Mouse (Mus musculus): ENCODE measurements around the gene Itga2b.
A peak's percentile ranks its signal among the peaks of the same experiment; 100 is the strongest.

The Itga2b gene

DNA sequence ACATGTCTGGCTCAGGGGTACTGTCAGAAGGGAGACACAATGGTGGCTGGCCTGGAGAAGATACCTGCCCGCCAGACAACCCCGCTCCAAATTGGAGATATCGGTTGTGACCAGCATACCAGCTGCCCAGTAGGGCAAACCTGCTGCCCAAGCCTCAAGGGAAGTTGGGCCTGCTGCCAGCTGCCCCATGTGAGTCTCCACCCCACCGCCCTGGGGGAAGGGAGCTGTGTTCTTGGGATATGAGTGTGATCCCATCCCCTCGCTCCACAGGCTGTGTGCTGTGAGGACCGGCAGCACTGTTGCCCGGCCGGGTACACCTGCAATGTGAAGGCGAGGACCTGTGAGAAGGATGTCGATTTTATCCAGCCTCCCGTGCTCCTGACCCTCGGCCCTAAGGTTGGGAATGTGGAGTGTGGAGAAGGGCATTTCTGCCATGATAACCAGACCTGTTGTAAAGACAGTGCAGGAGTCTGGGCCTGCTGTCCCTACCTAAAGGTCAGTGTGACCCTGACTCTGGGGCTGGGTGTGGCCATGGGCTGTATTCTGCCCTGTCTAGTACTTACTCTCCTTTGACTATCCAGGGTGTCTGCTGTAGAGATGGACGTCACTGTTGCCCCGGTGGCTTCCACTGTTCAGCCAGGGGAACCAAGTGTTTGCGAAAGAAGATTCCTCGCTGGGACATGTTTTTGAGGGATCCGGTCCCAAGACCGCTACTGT lies 34.0 kb downstream of the Itga2b start:
- DNase-seq = no peak

- no peak for DNase-seq
These were observed 34.9 kb downstream of the Itga2b start for GRCm38 (mm10) chr11:102434816-102435705.

DNA sequence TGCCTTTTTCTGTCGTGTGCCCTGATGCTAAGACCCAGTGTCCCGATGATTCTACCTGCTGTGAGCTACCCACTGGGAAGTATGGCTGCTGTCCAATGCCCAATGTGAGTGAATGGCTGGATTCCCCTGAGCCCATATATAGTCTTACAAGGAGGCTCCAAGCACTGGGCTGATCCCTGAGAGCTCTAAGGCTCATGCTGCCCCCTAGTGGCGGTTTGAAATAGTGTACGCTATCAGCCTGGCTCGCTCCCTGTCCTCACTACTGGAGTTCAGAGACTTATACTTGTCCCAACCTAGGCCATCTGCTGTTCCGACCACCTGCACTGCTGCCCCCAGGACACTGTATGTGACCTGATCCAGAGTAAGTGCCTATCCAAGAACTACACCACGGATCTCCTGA lies 35.5 kb downstream of the Itga2b start:
- DNase-seq = peak; percentile 70 to 78

DNA sequence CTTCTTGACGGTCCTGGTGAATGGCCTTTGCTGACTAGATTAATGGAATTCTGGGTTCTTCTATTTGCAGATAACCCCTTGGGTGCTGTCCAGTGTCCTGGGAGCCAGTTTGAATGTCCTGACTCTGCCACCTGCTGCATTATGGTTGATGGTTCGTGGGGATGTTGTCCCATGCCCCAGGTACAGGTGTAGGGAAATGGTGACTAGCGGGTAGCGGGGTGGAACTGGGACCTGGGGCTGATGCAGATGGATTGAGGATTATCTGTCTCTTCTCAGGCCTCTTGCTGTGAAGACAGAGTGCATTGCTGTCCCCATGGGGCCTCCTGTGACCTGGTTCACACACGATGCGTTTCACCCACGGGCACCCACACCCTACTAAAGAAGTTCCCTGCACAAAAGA lies 36.1 kb downstream of the Itga2b start:
- no peak for DNase-seq

DNA sequence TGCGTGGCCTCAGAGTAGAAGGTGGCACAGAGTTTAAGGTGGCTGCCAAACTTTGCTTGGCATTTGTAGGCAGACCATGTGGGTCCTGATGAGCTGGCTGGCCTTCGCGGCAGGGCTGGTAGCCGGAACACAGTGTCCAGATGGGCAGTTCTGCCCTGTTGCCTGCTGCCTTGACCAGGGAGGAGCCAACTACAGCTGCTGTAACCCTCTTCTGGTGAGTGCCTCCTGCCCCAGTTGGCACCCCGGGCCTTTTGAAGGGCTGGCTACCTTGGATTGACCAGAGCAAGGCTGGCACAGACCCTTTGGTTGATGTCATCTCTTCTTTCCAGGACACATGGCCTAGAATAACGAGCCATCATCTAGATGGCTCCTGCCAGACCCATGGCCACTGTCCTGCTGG lies 37.0 kb downstream of the Itga2b start:
- DNase-seq = no peak

DNA sequence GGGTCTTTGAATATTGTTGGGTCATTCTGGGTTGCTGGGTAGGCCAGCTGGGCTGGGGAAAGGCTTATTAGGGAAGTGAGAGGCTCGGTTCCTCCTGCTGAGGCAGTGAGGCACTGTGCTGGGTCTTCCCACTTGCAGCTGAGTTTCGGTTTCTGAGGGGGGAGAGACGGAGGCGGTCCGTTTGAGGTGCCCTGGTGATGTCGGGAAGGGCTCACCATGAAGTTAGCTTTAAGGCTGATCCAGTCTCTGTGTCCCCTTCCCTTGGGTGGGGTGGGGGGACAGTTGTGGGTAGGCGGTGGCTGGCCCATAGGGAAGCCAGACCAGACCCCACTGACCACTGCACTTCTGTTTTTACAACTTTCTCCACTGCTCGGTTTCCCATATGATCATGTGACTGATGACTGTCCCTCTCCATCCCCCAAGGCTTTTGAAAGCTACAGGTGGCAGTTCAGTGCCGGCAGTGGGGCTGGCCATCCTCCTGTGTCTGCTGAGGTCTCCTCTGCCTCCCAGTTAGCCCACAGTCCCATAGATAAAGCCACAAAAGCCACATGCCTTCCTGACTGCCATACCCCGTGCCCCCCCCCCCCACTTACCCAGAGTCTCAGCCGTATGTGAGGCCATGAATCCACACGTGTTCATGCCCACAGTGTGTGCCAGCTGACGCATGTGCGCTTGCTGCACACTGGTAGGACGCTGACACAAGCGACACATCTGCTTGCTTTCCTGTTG lies 37.6 kb downstream of the Itga2b start:
- peak in 1 of 2 experiments; percentile 35 for DNase-seq

GRCm38 (mm10) chr11:102431728-102432114 lies 38.2 kb downstream of the Itga2b start:
- no peak for DNase-seq

GRCm38 (mm10) chr11:102431018-102431645 lies 38.8 kb downstream of the Itga2b start:
- DNase-seq = peak; percentile 79 to 81

DNA sequence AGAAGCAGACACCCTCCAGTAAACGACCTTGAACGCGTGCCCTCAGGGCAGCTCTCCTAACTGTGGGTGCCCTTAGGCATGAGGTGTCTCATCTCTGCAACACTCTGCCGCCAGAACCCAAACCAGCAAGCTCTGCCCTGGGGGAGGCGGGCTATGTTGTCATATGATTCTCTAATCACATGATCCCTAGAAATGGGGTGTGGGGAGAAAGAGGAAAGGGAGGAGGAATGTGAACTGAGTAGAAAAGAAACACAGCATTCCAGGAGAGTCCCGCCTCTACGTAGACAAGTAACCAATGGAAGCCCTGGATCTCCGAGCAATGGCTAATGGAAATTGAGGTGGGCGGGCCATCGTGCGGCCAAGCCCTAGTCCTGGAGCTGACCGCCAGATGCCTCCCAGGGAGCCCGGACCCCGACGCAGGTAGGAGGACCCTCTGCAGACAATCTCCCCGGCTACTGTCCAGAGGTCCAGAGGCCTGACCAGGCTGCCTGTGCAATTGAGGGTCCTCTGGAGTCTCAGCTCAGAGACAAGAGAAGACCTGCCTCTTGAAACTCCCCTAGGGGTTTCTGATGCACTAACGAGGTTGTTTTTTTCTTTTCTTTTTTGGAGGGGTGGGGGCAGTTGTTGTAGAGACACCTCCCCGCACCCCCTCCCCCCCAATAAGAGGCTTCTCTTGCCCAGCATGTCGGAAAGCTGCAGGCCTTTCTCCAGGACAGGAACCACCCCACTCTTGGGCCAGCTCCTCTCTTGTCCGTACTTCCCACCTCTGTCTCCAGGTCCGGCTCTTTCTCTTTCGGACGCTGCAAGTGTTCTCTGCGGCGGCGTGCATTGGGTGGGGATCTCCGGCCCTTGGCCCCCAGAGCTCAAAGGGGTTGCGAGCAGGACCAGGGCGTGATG lies 39.6 kb downstream of the Itga2b start, which contains the start of gene Grn:
Grn (plus strand) TSS at position 195 of the 897 bp plus-strand sequence.
- DNase-seq = peak; percentile 56 to 63

DNA sequence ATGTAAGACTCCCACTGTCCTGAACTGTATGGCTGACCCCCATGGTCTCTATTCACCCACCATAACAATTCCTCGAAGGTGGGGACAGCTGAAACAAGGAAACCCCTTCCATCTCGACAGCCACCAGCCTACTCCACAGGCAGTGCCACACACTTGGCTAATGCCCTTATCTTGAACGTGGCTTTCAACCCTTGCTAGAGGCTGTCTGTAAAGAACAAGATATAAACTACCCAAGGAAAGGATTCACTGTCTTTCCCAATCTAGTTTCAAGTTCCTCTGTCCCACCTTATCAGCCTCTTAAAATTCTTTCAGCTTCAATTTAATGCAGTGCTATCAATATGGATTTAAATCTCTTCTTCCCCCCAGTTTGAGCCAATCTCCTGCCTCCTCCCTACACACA lies 40.4 kb downstream of the Itga2b start:
- DNase-seq = no peak

DNA sequence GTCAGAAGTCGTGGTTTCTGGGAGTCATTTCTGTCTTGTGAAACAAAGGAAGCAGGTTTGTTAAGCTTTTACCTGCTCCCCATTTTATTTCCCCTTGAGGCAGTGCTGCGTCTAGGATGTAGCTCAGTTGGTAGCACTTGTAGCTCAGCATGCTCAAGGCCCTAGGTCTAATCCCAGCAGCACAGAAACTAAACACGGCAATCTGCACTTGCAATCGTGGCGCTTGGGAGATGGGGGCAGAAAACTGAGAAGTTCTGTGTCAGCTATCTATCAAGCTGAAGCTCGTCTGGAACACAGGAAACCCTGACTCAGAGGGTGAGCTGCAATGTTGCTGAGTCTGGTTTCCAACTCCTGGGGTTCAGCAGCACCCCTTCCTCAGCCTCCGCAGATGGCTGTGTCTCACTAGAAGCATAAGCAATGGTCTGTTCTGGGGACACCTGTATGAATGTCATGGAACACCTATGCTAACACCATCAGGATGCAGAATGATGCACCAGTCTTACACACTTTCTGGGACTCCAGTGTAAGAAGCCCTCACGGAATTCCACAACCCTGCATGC lies 40.9 kb downstream of the Itga2b start:
- DNase-seq = no peak

DNA sequence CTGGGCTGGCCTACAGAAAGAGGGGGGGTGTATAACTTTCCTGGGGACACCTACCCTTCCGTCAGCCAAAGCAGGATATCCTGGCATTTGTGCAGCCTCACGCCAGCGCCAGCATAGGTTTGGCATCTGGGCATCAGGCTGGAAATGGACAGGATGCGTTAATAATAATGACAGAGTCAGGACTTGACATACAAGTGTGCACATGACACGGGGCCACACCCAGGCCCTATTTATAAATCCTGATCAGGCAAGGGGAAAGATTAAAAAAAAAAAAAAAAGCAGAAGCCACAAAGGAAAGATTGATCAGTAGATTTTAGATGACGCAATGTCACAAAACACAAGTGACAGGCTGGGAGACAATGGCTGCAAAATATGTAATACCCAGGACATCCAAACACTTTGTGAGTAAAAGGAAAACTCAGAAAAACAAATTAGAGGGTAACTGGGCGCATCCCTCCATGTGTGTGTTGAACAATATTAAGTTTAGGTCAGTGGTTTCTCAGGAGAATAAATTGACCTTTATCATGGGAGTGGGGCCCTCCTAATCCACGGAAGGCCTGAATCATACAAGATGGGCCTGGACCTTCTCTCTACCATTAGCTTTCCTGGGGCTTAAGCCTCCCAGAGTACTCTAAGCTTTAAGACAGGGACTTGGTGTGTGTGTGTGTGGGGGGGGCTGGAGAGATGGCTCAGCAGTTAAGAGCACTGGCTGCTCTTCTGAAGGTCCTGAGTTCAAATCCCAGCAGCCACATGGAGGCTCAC lies 44.2 kb downstream of the Itga2b start:
- no peak for DNase-seq

DNA sequence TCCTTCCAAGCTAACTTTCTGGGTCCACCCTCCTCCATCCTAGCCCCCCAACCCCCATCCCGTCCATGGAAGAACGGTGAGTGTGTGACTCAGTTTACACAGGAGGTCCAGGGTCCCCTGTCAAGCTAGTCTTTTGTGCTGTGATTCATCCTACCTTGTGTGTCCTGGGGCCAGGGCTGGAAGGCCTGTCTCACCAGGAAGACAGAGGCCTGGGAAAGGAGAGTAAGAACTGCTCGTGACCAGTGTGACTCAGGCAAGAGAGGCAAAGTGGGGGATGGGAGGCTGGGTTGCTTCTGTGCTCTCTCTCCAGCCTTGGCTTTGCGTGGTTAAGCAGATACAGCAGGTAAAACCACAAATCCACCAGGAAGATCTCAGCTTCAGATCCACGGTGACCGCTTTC lies 45.3 kb downstream of the Itga2b start:
- no peak for DNase-seq

DNA sequence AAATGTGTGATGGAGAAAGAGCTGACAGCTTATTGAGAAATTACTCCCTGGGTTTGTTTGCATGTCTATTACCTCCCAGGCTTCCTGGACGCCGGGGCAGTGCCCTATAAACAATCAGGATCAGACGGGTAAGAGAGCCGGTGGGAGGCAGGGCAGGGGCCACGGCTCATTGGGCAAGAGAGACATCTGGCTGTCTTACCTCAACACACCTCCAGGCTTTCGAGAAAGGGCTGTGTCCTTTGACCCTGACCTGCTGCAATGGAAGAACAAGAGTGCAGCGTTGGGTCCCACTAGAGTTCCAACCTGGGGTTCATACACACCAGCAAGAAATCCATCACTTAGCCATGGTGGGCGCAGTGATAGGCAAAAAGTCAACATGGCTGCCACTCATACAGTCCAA lies 48.4 kb downstream of the Itga2b start:
- no peak for DNase-seq

GRCm38 (mm10) chr11:102418887-102419286 lies 51.0 kb downstream of the Itga2b start:
- no peak for DNase-seq

- no peak for DNase-seq
These were observed 52.8 kb downstream of the Itga2b start for GRCm38 (mm10) chr11:102417160-102417559.

GRCm38 (mm10) chr11:102415034-102415802 lies 54.7 kb downstream of the Itga2b start:
- no peak for DNase-seq

GRCm38 (mm10) chr11:102413059-102413458 lies 56.9 kb downstream of the Itga2b start:
- DNase-seq = no peak

GRCm38 (mm10) chr11:102411704-102412103 lies 58.2 kb downstream of the Itga2b start:
- peak; percentile 79 to 80 for DNase-seq

GRCm38 (mm10) chr11:102411061-102411460 lies 58.9 kb downstream of the Itga2b start:
- DNase-seq = no peak

All from thymus, postnatal 36 days (tissue).